Mouse (Mus musculus) limb, embryonic 15.5 days (tissue): ENCODE measurements around the gene Slc41a2. TPM values are rescaled to one million over a fixed set of nuclear protein-coding genes. Genes with fewer than 3 reads are reported as not detected.

Experiments
- ATAC-seq: fragments of 200-750 bp; cut with Nextera tagmentation; 2 replicates; pipeline ENCODE4 v1.8.0; 2017; ENCODE audit warnings: low read depth, moderate TSS enrichment; ENCODE audit not compliant: insufficient number of reproducible peaks, low FRiP score, low TSS enrichment
- H3K27ac ChIP-seq: fragments of 300-500 bp; sonication (generic); 2 replicates; pipeline ENCODE4 v1.5.1; 2015; ENCODE audit warnings: moderate library complexity, mild to moderate bottlenecking, inconsistent platforms
- H3K27me3 ChIP-seq: fragments of 300-500 bp; sonication (generic); 2 replicates; pipeline ENCODE4 v1.6.1; 2015; ENCODE audit warnings: inconsistent platforms
- H3K36me3 ChIP-seq: fragments of 300-500 bp; sonication (generic); 2 replicates; pipeline ENCODE4 v1.6.1; 2015; ENCODE audit warnings: inconsistent platforms
- H3K4me1 ChIP-seq: fragments of 300-500 bp; sonication (generic); 2 replicates; pipeline ENCODE4 v1.6.1; 2015; ENCODE audit warnings: inconsistent platforms
- H3K4me2 ChIP-seq: fragments of 300-500 bp; sonication (generic); 2 replicates; pipeline ENCODE4 v1.6.1; 2015; ENCODE audit warnings: mild to moderate bottlenecking, inconsistent platforms
- H3K4me3 ChIP-seq: fragments of 300-500 bp; sonication (generic); 2 replicates; pipeline ENCODE4 v1.5.1; 2015; ENCODE audit warnings: mild to moderate bottlenecking, inconsistent platforms
- H3K9ac ChIP-seq: fragments of 300-500 bp; sonication (generic); 2 replicates; pipeline ENCODE4 v1.6.1; 2015; ENCODE audit warnings: inconsistent platforms
- H3K9me3 ChIP-seq: fragments of 300-500 bp; sonication (generic); 2 replicates; pipeline ENCODE4 v1.6.1; 2016; ENCODE audit warnings: inconsistent platforms
- WGBS: fragments of 180-500 bp; shearing (Covaris S2); methylation state at CpG from one replicate; pipeline ENCODE4 v1.1.7; 2015; 5-methylcytosine and 5-hydroxymethylcytosine counted together
- polyA plus RNA-seq: library from polyadenylated mRNA; unstranded; fragments of >200 nt; fragmentation: Nextera tagmentation; extraction: Ambion mirVana; gene quantifications from 2 replicates; pipeline ENCODE4 v1.2.1, GENCODE M21; 2015

Gene Slc41a2
- polyA plus RNA-seq, 1 experiment from 2014 or later: 1.7 TPM

DNA sequence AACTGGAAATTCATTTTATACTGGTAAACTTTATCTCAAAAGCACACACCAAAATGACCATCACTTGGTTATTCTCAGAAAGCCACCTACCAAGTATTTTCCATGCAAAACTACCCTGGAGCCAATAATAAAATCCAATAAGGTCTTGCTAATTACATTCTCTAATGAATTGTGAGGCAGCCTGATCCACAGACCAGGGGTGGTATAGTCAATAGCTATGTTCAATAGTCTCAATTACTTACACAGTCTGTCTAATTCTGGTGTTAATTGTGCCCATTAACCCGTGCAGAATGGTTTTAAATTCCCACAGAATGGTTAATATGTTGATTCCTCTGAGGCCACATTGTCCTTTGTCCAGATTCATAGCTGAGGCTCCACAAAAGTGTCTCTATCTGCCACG lies 118.9 kb downstream of the Slc41a2 start:
- Histone ChIP-seq H3K4me3 (no peak overlapping the region), H3K4me2 (no peak overlapping the region), H3K27ac (no peak overlapping the region), H3K36me3 (no peaks in the 10 kb centered on the region), H3K9ac (no peak overlapping the region), H3K27me3 (no peaks in the 10 kb centered on the region), H3K4me1 (peaks cover 10% of the 10 kb centered on the region; the same call in 1 of the 2 replicates), H3K9me3 (no peaks in the 10 kb centered on the region)
- WGBS: 52% methylated on average over 2 of the region's 2 CpGs
- ATAC-seq: no peak

- no peak overlapping the region for H3K4me3 ChIP-seq
- no peaks in the 10 kb centered on the region for H3K27me3 ChIP-seq
- H3K36me3 ChIP-seq: no peaks in the 10 kb centered on the region
- no peak overlapping the region for H3K4me2 ChIP-seq
- 50% methylated on average over 5 of the region's 5 CpGs for WGBS
- H3K27ac ChIP-seq: no peak overlapping the region
- no peaks in the 10 kb centered on the region for H3K9me3 ChIP-seq
- no peak for ATAC-seq
- H3K4me1 ChIP-seq: peaks cover 10% of the 10 kb centered on the region; the same call in 1 of the 2 replicates
- no peak overlapping the region for H3K9ac ChIP-seq
Measured at GRCm38 (mm10) chr10:83217256-83217655, 120.4 kb downstream of the Slc41a2 start.

DNA sequence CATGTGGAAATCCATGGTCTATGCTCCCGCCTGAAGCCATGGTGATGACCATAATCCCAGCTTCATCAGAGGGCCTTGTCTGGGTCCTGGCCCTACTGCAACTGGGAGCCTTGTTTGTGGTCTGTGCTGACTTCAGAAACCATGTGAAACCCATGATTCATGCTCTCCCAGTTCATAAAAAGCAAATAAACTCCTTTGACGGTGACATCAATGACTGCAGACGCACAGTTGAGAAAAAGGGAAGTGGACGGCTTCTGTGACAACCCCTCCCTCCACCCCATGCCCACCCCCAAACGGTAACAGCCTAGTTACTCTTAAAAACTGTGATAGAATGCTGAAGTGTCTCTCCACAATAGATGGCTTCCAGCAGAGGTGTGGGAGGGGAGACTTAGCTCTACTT lies 122.1 kb downstream of the Slc41a2 start:
- no peak overlapping the region for H3K27ac ChIP-seq
- no peaks in the 10 kb centered on the region for H3K9me3 ChIP-seq
- no peak for ATAC-seq
- no peaks in the 10 kb centered on the region for H3K36me3 ChIP-seq
- H3K4me3 ChIP-seq: no peak overlapping the region
- WGBS: 61% methylated on average over 5 of the region's 5 CpGs
- H3K9ac ChIP-seq: no peak overlapping the region
- no peak overlapping the region for H3K4me2 ChIP-seq
- H3K4me1 ChIP-seq: peaks cover 10% of the 10 kb centered on the region; the same call in 1 of the 2 replicates
- H3K27me3 ChIP-seq: no peaks in the 10 kb centered on the region

GRCm38 (mm10) chr10:83212618-83213017 lies 125.1 kb downstream of the Slc41a2 start:
- Histone ChIP-seq H3K9me3 (no peaks in the 10 kb centered on the region), H3K27ac (no peak overlapping the region), H3K4me2 (no peak overlapping the region), H3K9ac (no peak overlapping the region), H3K36me3 (no peaks in the 10 kb centered on the region), H3K4me1 (peaks cover 16% of the 10 kb centered on the region; the same call in 1 of the 2 replicates), H3K27me3 (no peaks in the 10 kb centered on the region), H3K4me3 (no peak overlapping the region)
- no peak for ATAC-seq
- 91% methylated on average over 4 of the region's 4 CpGs for WGBS

DNA sequence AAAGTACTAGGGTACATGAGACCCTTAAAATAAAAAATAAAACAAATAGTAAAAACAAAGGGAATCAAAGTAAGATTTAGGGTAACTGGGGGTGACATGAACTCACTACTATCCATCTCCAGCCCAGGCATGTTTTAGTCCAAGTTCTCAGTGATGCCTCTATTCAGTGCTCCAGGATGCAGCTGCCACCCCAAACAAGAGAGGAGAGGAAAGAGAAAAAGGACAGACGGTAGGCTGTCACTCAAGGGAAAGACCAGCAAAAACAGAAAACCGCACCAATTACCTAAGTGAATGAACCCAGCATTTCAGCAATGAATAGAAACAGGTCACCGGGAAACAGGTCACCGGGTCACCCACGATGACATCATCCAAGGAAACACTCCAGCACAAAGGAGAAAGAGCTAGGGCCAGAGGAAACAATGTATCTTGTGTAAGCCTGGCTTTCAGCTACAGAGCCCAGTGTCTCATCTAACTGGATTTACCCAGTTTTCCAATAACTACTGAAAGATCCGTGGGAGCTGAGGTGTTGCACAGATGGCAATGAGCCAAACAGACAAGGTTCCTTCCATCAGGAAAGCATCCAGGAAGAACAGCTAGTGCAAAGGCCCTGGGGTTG lies 126.6 kb downstream of the Slc41a2 start:
- no peaks in the 10 kb centered on the region for H3K9me3 ChIP-seq
- H3K4me1 ChIP-seq: peaks cover 9% of the 10 kb centered on the region; the same call in 1 of the 2 replicates
- no peak overlapping the region for H3K9ac ChIP-seq
- no peak overlapping the region for H3K27ac ChIP-seq
- WGBS: 67% methylated on average over 6 of the region's 6 CpGs
- H3K4me3 ChIP-seq: no peak overlapping the region
- no peaks in the 10 kb centered on the region for H3K27me3 ChIP-seq
- ATAC-seq: no peak
- no peak overlapping the region for H3K4me2 ChIP-seq
- no peaks in the 10 kb centered on the region for H3K36me3 ChIP-seq

DNA sequence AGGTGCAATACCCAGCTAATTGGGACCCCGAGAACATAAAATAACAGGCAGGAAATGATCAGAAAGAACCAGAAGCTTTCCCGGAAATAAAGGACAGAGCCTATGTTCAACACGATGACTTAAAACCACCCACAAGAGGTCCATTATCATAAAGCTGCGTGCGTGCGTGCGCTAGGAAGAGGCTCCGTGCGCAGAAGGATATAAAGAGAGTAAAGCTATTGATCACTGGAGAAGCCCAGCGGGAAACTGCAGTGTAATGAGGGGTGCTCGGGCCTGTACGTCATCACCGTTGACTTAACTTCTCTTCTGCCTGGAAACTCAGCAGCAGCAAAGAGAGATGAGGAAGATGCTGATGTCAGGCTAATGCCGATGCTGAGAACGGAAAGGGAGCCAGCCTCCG lies 127.6 kb downstream of the Slc41a2 start:
- Histone ChIP-seq H3K4me1 (peaks cover 9% of the 10 kb centered on the region; the same call in 1 of the 2 replicates), H3K27me3 (no peaks in the 10 kb centered on the region), H3K9ac (no peak overlapping the region), H3K36me3 (no peaks in the 10 kb centered on the region), H3K4me2 (no peak overlapping the region), H3K9me3 (no peaks in the 10 kb centered on the region), H3K4me3 (no peak overlapping the region), H3K27ac (no peak overlapping the region)
- WGBS: 55% methylated on average over 16 of the region's 16 CpGs
- ATAC-seq: no peak

DNA sequence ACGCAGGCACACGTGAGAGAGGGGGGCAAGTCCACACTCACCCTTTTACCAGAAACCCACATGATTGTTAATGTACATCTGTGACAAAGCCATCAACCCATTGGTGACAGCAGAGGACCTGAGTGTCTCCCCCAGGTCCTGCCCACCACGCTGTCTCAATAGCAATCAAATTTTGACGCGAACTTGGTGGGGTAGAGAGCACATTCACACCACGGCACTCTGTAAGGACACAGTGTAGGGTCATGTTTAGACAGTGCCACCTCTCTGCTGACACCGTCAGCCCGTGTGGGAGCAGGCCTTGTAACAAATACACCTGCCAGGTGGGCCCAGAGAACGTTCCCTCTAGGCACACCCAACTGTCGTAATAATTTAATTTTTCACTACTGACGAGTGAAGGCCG lies 128.3 kb downstream of the Slc41a2 start:
- Histone ChIP-seq H3K36me3 (no peaks in the 10 kb centered on the region), H3K4me3 (no peak overlapping the region), H3K9ac (no peak overlapping the region), H3K27me3 (no peaks in the 10 kb centered on the region), H3K4me2 (no peak overlapping the region), H3K4me1 (peaks cover 6% of the 10 kb centered on the region; the same call in 1 of the 2 replicates), H3K9me3 (no peaks in the 10 kb centered on the region), H3K27ac (no peak overlapping the region)
- ATAC-seq: no peak
- WGBS: 46% methylated on average over 12 of the region's 12 CpGs

- no peak for ATAC-seq
- H3K9ac ChIP-seq: no peak overlapping the region
- no peaks in the 10 kb centered on the region for H3K27me3 ChIP-seq
- no peaks in the 10 kb centered on the region for H3K9me3 ChIP-seq
- H3K4me3 ChIP-seq: no peak overlapping the region
- H3K4me2 ChIP-seq: no peak overlapping the region
- H3K27ac ChIP-seq: no peak overlapping the region
- 69% methylated on average over 7 of the region's 7 CpGs for WGBS
- no peaks in the 10 kb centered on the region for H3K36me3 ChIP-seq
- peaks cover 6% of the 10 kb centered on the region; the same call in 1 of the 2 replicates for H3K4me1 ChIP-seq
Measured at GRCm38 (mm10) chr10:83208436-83208835, 129.2 kb downstream of the Slc41a2 start.

GRCm38 (mm10) chr10:83202906-83203702 lies 134.6 kb downstream of the Slc41a2 start:
- H3K9me3 ChIP-seq: no peaks in the 10 kb centered on the region
- H3K4me1 ChIP-seq: 0 out of 2 replicates have a peak, but pooled peaks cover 3% of the 10 kb centered on the region
- H3K9ac ChIP-seq: no peak overlapping the region
- H3K4me3 ChIP-seq: no peak overlapping the region
- no peak overlapping the region for H3K4me2 ChIP-seq
- H3K36me3 ChIP-seq: no peaks in the 10 kb centered on the region
- 84% methylated on average over 14 of the region's 14 CpGs for WGBS
- H3K27me3 ChIP-seq: no peaks in the 10 kb centered on the region
- no peak overlapping the region for H3K27ac ChIP-seq
- ATAC-seq: no peak

GRCm38 (mm10) chr10:83201525-83201924 lies 136.2 kb downstream of the Slc41a2 start:
- 80% methylated on average over 7 of the region's 7 CpGs for WGBS
- 0 out of 2 replicates have a peak, but pooled peaks cover 3% of the 10 kb centered on the region for H3K4me1 ChIP-seq
- no peak overlapping the region for H3K4me2 ChIP-seq
- ATAC-seq: no peak
- H3K4me3 ChIP-seq: no peak overlapping the region
- H3K27ac ChIP-seq: no peak overlapping the region
- H3K9ac ChIP-seq: no peak overlapping the region
- H3K27me3 ChIP-seq: no peaks in the 10 kb centered on the region
- H3K36me3 ChIP-seq: no peaks in the 10 kb centered on the region
- H3K9me3 ChIP-seq: no peaks in the 10 kb centered on the region

GRCm38 (mm10) chr10:83199290-83199689 lies 138.4 kb downstream of the Slc41a2 start:
- no peak overlapping the region for H3K4me2 ChIP-seq
- H3K9ac ChIP-seq: no peak overlapping the region
- no peak for ATAC-seq
- WGBS: 70% methylated on average over 9 of the region's 9 CpGs
- 0 out of 2 replicates have a peak, but pooled peaks cover 9% of the 10 kb centered on the region for H3K4me1 ChIP-seq
- H3K36me3 ChIP-seq: no peaks in the 10 kb centered on the region
- no peak overlapping the region for H3K27ac ChIP-seq
- H3K9me3 ChIP-seq: no peaks in the 10 kb centered on the region
- H3K27me3 ChIP-seq: no peaks in the 10 kb centered on the region
- no peak overlapping the region for H3K4me3 ChIP-seq

GRCm38 (mm10) chr10:83198692-83199091 lies 139.0 kb downstream of the Slc41a2 start:
- Histone ChIP-seq H3K4me2 (no peak overlapping the region), H3K27me3 (no peaks in the 10 kb centered on the region), H3K9ac (no peak overlapping the region), H3K4me1 (0 out of 2 replicates have a peak, but pooled peaks cover 9% of the 10 kb centered on the region), H3K9me3 (no peaks in the 10 kb centered on the region), H3K27ac (no peak overlapping the region), H3K4me3 (no peak overlapping the region), H3K36me3 (no peaks in the 10 kb centered on the region)
- 77% methylated on average over 5 of the region's 5 CpGs for WGBS
- ATAC-seq: no peak
